Mouse (Mus musculus) erythroblast, adult 5-6 weeks (primary cell): ENCODE results near the gene Pou2f2. TPM values are rescaled to one million over a fixed set of nuclear protein-coding genes. Genes with fewer than 3 reads are reported as not detected.

ENCODE experiments used
- total RNA-seq, 2 experiments: library from RNA; stranded (forward) in 1 of 2; stranded (reverse) in 1 of 2; fragments of 150-400 nt in 1 of 2; fragments of 200-764, 138-1000 nt in 1 of 2; gene quantifications; 2 replicates each; pipeline versions ENCODE4 v1.2.3 to v1.2.4; 2015 to 2017; ENCODE audit warnings: low replicate concordance in 2 of 2

Gene Pou2f2
- total RNA-seq, 2 experiments from 2014 or later: 1.2 to 3.1 TPM

Other genes with a start within 250 kb of the Pou2f2 start
- not detected in 2 replicates for gene Gm4881, start 235.2 kb downstream of the Pou2f2 start, total RNA-seq (2015; ENCODE audit: low replicate concordance)
- not detected in 2 replicates for gene Gm4881, start 235.2 kb downstream of the Pou2f2 start, total RNA-seq (2017; ENCODE audit: low replicate concordance)
- gene Rabac1, start 207.0 kb downstream of the Pou2f2 start, total RNA-seq (2015; ENCODE audit: low replicate concordance): 11.7 and 35.0 TPM in 2 replicates
- 11.0 and 11.3 TPM in 2 replicates for gene Rabac1, start 207.0 kb downstream of the Pou2f2 start, total RNA-seq (2017; ENCODE audit: low replicate concordance)
- gene Atp1a3, start 173.8 kb downstream of the Pou2f2 start, total RNA-seq (2015; ENCODE audit: low replicate concordance): 11.5 and 14.6 TPM in 2 replicates
- 3.8 and 4.9 TPM in 2 replicates for gene Atp1a3, start 173.8 kb downstream of the Pou2f2 start, total RNA-seq (2017; ENCODE audit: low replicate concordance)
- gene Grik5, start 107.4 kb downstream of the Pou2f2 start, total RNA-seq (2015; ENCODE audit: low replicate concordance): 4.0 and 8.1 TPM in 2 replicates
- 6.6 and 14.4 TPM in 2 replicates for gene Grik5, start 107.4 kb downstream of the Pou2f2 start, total RNA-seq (2017; ENCODE audit: low replicate concordance)
- 1.9 and 2.7 TPM in 2 replicates for gene Zfp574, start 107.2 kb downstream of the Pou2f2 start, total RNA-seq (2015; ENCODE audit: low replicate concordance)
- gene Zfp574, start 107.2 kb downstream of the Pou2f2 start, total RNA-seq (2017; ENCODE audit: low replicate concordance): 2.0 and 2.1 TPM in 2 replicates
- 53.8 and 59.1 TPM in 2 replicates for gene Dedd2, start 40.9 kb upstream of the Pou2f2 start, total RNA-seq (2015; ENCODE audit: low replicate concordance)
- gene Dedd2, start 40.9 kb upstream of the Pou2f2 start, total RNA-seq (2017; ENCODE audit: low replicate concordance): 164 and 194 TPM in 2 replicates
- gene Zfp526, start 41.7 kb upstream of the Pou2f2 start, total RNA-seq (2015; ENCODE audit: low replicate concordance): 25.4 and 27.4 TPM in 2 replicates
- 33.7 and 37.7 TPM in 2 replicates for gene Zfp526, start 41.7 kb upstream of the Pou2f2 start, total RNA-seq (2017; ENCODE audit: low replicate concordance)
- gene Gsk3a, start 58.1 kb upstream of the Pou2f2 start, total RNA-seq (2015; ENCODE audit: low replicate concordance): 35.2 and 39.5 TPM in 2 replicates
- 24.2 and 29.0 TPM in 2 replicates for gene Gsk3a, start 58.1 kb upstream of the Pou2f2 start, total RNA-seq (2017; ENCODE audit: low replicate concordance)
- 3.3 and 3.6 TPM in 2 replicates for gene Erf, start 71.0 kb upstream of the Pou2f2 start, total RNA-seq (2015; ENCODE audit: low replicate concordance)
- gene Erf, start 71.0 kb upstream of the Pou2f2 start, total RNA-seq (2017; ENCODE audit: low replicate concordance): 2.4 and 2.6 TPM in 2 replicates
- gene Cic, start 88.0 kb upstream of the Pou2f2 start, total RNA-seq (2015; ENCODE audit: low replicate concordance): 60.2 and 77.4 TPM in 2 replicates
- gene Cic, start 88.0 kb upstream of the Pou2f2 start, total RNA-seq (2017; ENCODE audit: low replicate concordance): 15.3 and 26.6 TPM in 2 replicates
- 1.9 and 2.9 TPM in 2 replicates for gene Pafah1b3, start 118.3 kb upstream of the Pou2f2 start, total RNA-seq (2015; ENCODE audit: low replicate concordance)
- 0.98 TPM in 1 of 2 replicates, not detected in the other for gene Pafah1b3, start 118.3 kb upstream of the Pou2f2 start, total RNA-seq (2017; ENCODE audit: low replicate concordance)
- not detected in 2 replicates for gene Prr19, start 121.7 kb upstream of the Pou2f2 start, total RNA-seq (2015; ENCODE audit: low replicate concordance)
- not detected in 2 replicates for gene Prr19, start 121.7 kb upstream of the Pou2f2 start, total RNA-seq (2017; ENCODE audit: low replicate concordance)
- gene Tmem145, start 126.4 kb upstream of the Pou2f2 start, total RNA-seq (2015; ENCODE audit: low replicate concordance): not detected in 2 replicates
- gene Tmem145, start 126.4 kb upstream of the Pou2f2 start, total RNA-seq (2017; ENCODE audit: low replicate concordance): not detected in 2 replicates
- gene Megf8, start 137.4 kb upstream of the Pou2f2 start, total RNA-seq (2015; ENCODE audit: low replicate concordance): 0.19 and 0.42 TPM in 2 replicates
- 0.14 TPM in 1 of 2 replicates, not detected in the other for gene Megf8, start 137.4 kb upstream of the Pou2f2 start, total RNA-seq (2017; ENCODE audit: low replicate concordance)
- gene Cnfn, start 190.0 kb upstream of the Pou2f2 start, total RNA-seq (2015; ENCODE audit: low replicate concordance): not detected in 2 replicates
- gene Cnfn, start 190.0 kb upstream of the Pou2f2 start, total RNA-seq (2017; ENCODE audit: low replicate concordance): not detected in 2 replicates
- gene Lipe, start 219.0 kb upstream of the Pou2f2 start, total RNA-seq (2015; ENCODE audit: low replicate concordance): 2.5 and 11.3 TPM in 2 replicates
- gene Lipe, start 219.0 kb upstream of the Pou2f2 start, total RNA-seq (2017; ENCODE audit: low replicate concordance): 4.5 and 6.7 TPM in 2 replicates
- not detected in 2 replicates for gene Cxcl17, start 233.2 kb upstream of the Pou2f2 start, total RNA-seq (2015; ENCODE audit: low replicate concordance)
- not detected in 2 replicates for gene Cxcl17, start 233.2 kb upstream of the Pou2f2 start, total RNA-seq (2017; ENCODE audit: low replicate concordance)